Mouse (Mus musculus) intestine, embryonic 16.5 days (tissue): ENCODE data around the gene Tsfm. TPM values are rescaled to one million over a fixed set of nuclear protein-coding genes. Genes with fewer than 3 reads are reported as not detected.
"Not testable (repeated sequence)": the region's sequence is repeated elsewhere in the genome, so short reads cannot be mapped to it uniquely, and the experiment has no call there.

Experiments used
- ATAC-seq: fragments of 200-750 bp; cut with Nextera tagmentation; 2 replicates; pipeline ENCODE4 v1.8.0; 2017; ENCODE audit warnings: moderate TSS enrichment, moderate library complexity
- H3K27ac ChIP-seq: fragments of 300-500 bp; sonication (generic); 2 replicates; pipeline ENCODE4 v1.5.1; 2014; ENCODE audit warnings: mild to moderate bottlenecking, low read length
- H3K27me3 ChIP-seq: fragments of 300-500 bp; sonication (generic); replicated peaks from 2 replicates; pipeline ENCODE4 v1.6.1; 2014; ENCODE audit warnings: low read length, control low read depth, mixed read lengths; ENCODE audit not compliant: control insufficient read depth, insufficient read depth
- H3K36me3 ChIP-seq: fragments of 300-500 bp; sonication (generic); 2 replicates; pipeline ENCODE4 v1.6.1; 2014; ENCODE audit warnings: low read length, control low read depth; ENCODE audit not compliant: control insufficient read depth, insufficient read depth
- H3K4me1 ChIP-seq: fragments of 300-500 bp; sonication (generic); 2 replicates; pipeline ENCODE4 v1.6.1; 2014; ENCODE audit warnings: low read length, control low read depth, mixed read lengths; ENCODE audit not compliant: control insufficient read depth, insufficient read depth
- H3K4me2 ChIP-seq: fragments of 300-500 bp; sonication (generic); 2 replicates; pipeline ENCODE4 v1.6.1; 2014; ENCODE audit warnings: low read depth, low read length, control low read depth
- H3K4me3 ChIP-seq: fragments of 300-500 bp; sonication (generic); 2 replicates; pipeline ENCODE4 v1.5.1; 2014; ENCODE audit warnings: mild to moderate bottlenecking, low read length
- H3K9ac ChIP-seq: fragments of 300-500 bp; sonication (generic); 2 replicates; pipeline ENCODE4 v1.6.1; 2014; ENCODE audit warnings: low read depth, low read length
- H3K9me3 ChIP-seq: fragments of 300-500 bp; sonication (generic); 2 replicates; pipeline ENCODE4 v1.6.1; 2016; ENCODE audit warnings: low read length, control low read depth; ENCODE audit not compliant: control insufficient read depth
- WGBS: fragments of 180-500 bp; shearing (Covaris S2); extraction: QIAGEN DNeasy Blood & Tissue Kit; methylation state at CpG from one replicate; pipeline ENCODE4 v1.1.7; 2014; 5-methylcytosine and 5-hydroxymethylcytosine counted together
- polyA plus RNA-seq: library from polyadenylated mRNA; unstranded; fragments of >200 nt; fragmentation: Nextera tagmentation; extraction: Ambion mirVana; gene quantifications from 2 replicates; pipeline ENCODE4 v1.2.1, GENCODE M21; 2015

Gene Tsfm
- polyA plus RNA-seq, 1 experiment from 2014 or later: 100 TPM

GRCm38 (mm10) chr10:127073981-127074380, 43.3 kb upstream of the Tsfm start:
- no peak for ATAC-seq
- Histone ChIP-seq H3K4me2 (no peak overlapping the region), H3K36me3 (no peaks in the 10 kb centered on the region), H3K9me3 (no peaks in the 10 kb centered on the region), H3K4me1 (peaks cover 21% of the 10 kb centered on the region), H3K27ac (no peak overlapping the region), H3K9ac (no peak overlapping the region), H3K27me3 (peaks cover 23% of the 10 kb centered on the region), H3K4me3 (no peak overlapping the region)
- 91% methylated on average over 1 of the region's 1 CpGs for WGBS

- not testable (repeated sequence) for H3K36me3 ChIP-seq, H3K9ac ChIP-seq, H3K4me2 ChIP-seq, H3K9me3 ChIP-seq, ATAC-seq, H3K27ac ChIP-seq, H3K4me3 ChIP-seq
- H3K27me3 ChIP-seq: peaks cover 14% of the 10 kb centered on the region
- 65% methylated on average over 2 of the region's 2 CpGs for WGBS
- H3K4me1 ChIP-seq: peaks cover 17% of the 10 kb centered on the region
These were observed 42.3 kb upstream of the Tsfm start for GRCm38 (mm10) chr10:127072969-127073368.

- H3K4me3 ChIP-seq: not testable (repeated sequence)
These were observed 41.6 kb upstream of the Tsfm start for GRCm38 (mm10) chr10:127072270-127072669.

GRCm38 (mm10) chr10:127071203-127071602, 40.6 kb upstream of the Tsfm start:
- ATAC-seq: no peak
- Histone ChIP-seq H3K9ac (peak overlapping the region; percentile 80; the same call in 1 of the 2 replicates), H3K27ac (no peak overlapping the region), H3K9me3 (no peaks in the 10 kb centered on the region), H3K36me3 (peaks cover 16% of the 10 kb centered on the region), H3K4me3 (peak overlapping the region; percentile 69), H3K4me2 (peak overlapping the region; percentile 94), H3K27me3 (peaks cover 7% of the 10 kb centered on the region; the same call in 1 of the 2 replicates), H3K4me1 (peaks cover 23% of the 10 kb centered on the region)
- 64% methylated on average over 9 of the region's 9 CpGs for WGBS

More at GRCm38 (mm10) chr10:127072270-127072669, 41.6 kb upstream of the Tsfm start:
- ATAC-seq, H3K27me3 ChIP-seq, H3K9me3 ChIP-seq, H3K36me3 ChIP-seq, H3K9ac ChIP-seq, H3K4me2 ChIP-seq, H3K27ac ChIP-seq: not testable (repeated sequence)
- H3K4me1 ChIP-seq: peaks cover 16% of the 10 kb centered on the region
- WGBS: 81% methylated on average over 4 of the region's 4 CpGs

GRCm38 (mm10) chr10:127070190-127071121, 39.8 kb upstream of the Tsfm start, which contains the start of gene Tspan31:
Gene Tspan31 (minus strand): TSS chr10:127070264.
- Histone ChIP-seq H3K27me3 (peaks cover 4% of the 10 kb centered on the region; the same call in 1 of the 2 replicates), H3K9ac (peak within 1 kb of the TSS; percentile 84), H3K4me3 (peak within 1 kb of the TSS; percentile 69), H3K9me3 (no peaks in the 10 kb centered on the region), H3K4me2 (peak within 1 kb of the TSS; percentile 94), H3K27ac (peak within 1 kb of the TSS; percentile 86), H3K36me3 (peaks cover 21% of the 10 kb centered on the region), H3K4me1 (peaks cover 23% of the 10 kb centered on the region)
- 1% methylated on average over 36 of the region's 36 CpGs for WGBS
- ATAC-seq: peak; percentile 86

- H3K9me3 ChIP-seq: no peaks in the 10 kb centered on the region
- peak; percentile 34 for ATAC-seq
- H3K4me3 ChIP-seq: peak overlapping the region; percentile 69
- H3K9ac ChIP-seq: peak overlapping the region; percentile 84
- H3K27ac ChIP-seq: peak overlapping the region; percentile 86
- WGBS: 6% methylated on average over 30 of the region's 30 CpGs
- H3K36me3 ChIP-seq: peaks cover 21% of the 10 kb centered on the region
- H3K4me1 ChIP-seq: peaks cover 32% of the 10 kb centered on the region
- H3K27me3 ChIP-seq: no peaks in the 10 kb centered on the region
- H3K4me2 ChIP-seq: peak overlapping the region; percentile 94
These were observed 38.9 kb upstream of the Tsfm start for GRCm38 (mm10) chr10:127069281-127070189.

GRCm38 (mm10) chr10:127068360-127069038, 37.9 kb upstream of the Tsfm start:
- Histone ChIP-seq H3K4me2 (peak overlapping the region; percentile 94), H3K9ac (no peak overlapping the region), H3K27ac (peak overlapping the region; percentile 86), H3K4me3 (peak overlapping the region; percentile 69), H3K4me1 (peaks cover 33% of the 10 kb centered on the region), H3K36me3 (peaks cover 21% of the 10 kb centered on the region), H3K9me3 (no peaks in the 10 kb centered on the region), H3K27me3 (no peaks in the 10 kb centered on the region)
- 70% methylated on average over 9 of the region's 9 CpGs for WGBS
- ATAC-seq: no peak

- WGBS: 86% methylated on average over 14 of the region's 14 CpGs
- no peak for ATAC-seq
- H3K9ac ChIP-seq: no peak overlapping the region
These were observed 35.9 kb upstream of the Tsfm start for GRCm38 (mm10) chr10:127066519-127067018.

More at GRCm38 (mm10) chr10:127066519-127067018, 35.9 kb upstream of the Tsfm start:
- H3K36me3 ChIP-seq: peaks cover 21% of the 10 kb centered on the region
- H3K4me1 ChIP-seq: peaks cover 33% of the 10 kb centered on the region
- peak overlapping the region; percentile 35; the same call in 1 of the 2 replicates for H3K27ac ChIP-seq
- H3K4me2 ChIP-seq: no peak overlapping the region
- H3K27me3 ChIP-seq: no peaks in the 10 kb centered on the region
- no peaks in the 10 kb centered on the region for H3K9me3 ChIP-seq
- no peak overlapping the region for H3K4me3 ChIP-seq
